Mouse (Mus musculus): Measurements from ENCODE around the gene Asb5. TPM values are rescaled to one million over a fixed set of nuclear protein-coding genes. Genes with fewer than 3 reads are reported as not detected.
A peak's percentile ranks its signal among the peaks of the same experiment; 100 is the strongest.
"Not testable (repeated sequence)": the region's sequence is repeated elsewhere in the genome, so short reads cannot be mapped to it uniquely, and the experiment has no call there.

Asb5 gene
- 1 to 10 TPM; 3.7 to 4.7 TPM for total RNA-seq (2021)

DNA sequence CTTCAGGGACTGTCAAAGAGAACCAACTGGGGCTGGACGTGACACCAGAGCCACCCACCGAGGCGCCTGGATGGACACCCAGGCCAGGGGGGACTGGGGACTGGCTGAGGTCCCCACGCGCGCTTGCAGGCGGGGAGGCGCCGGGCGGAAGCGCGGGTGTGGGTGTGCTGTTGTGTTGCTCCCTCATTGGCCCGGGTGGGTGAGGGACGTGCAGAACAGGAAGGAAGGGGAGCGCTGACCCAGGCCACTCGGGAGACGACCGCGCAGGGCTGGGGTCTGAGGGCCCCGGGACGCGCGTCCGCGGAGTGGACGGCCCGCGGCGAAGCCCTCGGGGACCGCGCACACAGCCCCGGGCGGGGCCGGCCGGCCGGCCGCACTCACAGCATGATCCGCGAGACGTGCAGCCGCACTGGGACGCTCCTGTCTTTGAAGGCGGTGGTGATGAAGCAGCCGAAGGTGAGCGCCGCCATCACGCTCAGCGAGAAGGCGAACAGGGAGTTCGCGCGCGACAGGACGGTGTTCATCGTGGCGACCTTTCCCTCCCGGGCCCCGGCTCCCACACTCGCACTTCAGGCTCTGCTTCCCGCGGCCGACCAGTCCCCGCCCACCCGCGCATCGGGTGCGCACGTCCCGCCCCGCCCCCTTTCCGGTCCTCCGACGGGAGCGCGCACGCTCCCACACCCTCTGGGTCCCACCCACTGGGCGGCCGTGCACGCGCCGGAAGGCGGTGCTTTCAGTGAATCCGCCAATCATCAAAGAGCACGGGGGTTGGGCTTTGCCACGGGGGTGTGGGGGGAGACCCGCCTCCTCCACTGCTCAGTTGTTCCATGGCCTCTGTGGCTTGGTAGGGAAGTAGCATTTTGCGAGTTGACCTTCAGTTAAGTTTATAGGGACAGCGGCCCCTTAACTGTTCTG is at the start of gene Asb5, which contains the start of gene Spcs3:
Gene Asb5, plus strand, starts transcription at position 199 of the 915 bp plus-strand sequence.
Gene Spcs3, minus strand, starts transcription at position 617 of the 915 bp plus-strand sequence.
- DNase-seq: peak; percentile 98

DNA sequence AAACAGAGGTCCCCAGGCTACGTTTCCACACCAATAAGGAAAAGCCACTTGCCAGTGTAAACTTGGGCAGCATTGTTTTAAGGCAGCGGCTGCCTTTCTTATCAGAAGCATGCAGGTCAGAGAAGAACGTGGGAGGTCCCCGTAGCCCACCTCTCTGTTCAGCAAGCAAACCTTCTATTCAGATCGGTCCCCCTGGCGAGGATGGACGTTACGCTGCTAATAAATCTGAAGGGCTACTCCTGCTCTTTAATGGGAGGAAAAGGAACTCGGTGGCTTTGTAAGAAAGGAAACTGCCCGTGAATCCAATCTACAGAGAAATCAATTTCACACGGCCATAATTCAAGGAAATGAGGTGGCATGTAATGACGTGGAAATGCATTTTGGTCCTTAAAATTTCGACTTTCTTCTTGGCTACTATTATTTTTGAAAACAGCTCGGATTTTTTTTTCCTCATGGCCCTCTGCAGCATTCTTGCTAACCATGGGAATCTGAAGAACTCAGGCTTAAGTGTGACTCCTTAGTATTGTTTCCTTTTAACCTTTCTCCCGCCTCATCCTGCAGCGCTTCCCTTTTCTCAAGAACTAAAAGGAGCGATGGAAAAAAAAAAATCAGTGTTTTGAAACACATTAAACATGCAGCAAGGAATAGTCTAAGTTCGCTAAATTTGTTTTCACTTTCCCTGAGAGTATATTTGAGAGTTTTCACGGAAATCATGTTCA is 42.7 kb upstream of the Asb5 start:
- no peak for DNase-seq

DNA sequence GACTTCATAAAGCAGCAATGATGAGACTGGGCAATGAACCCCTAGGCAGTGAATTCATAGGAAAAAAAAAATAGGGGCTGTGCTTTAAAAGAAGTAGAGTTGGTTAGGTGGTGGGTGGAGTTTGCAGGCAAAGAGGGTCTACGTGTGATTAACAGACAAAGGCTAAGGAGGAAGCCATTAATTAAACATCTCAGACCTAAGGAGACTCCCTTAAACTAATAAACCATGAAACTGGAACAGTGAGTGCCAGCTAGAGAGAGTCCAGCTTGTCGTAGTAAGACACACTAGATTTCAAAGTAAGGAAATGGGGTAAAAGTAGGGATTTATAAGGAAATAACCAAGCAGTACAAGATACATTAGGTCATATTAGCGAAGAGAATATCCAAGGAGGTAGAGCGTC is 40.9 kb upstream of the Asb5 start:
- DNase-seq: no peak

DNA sequence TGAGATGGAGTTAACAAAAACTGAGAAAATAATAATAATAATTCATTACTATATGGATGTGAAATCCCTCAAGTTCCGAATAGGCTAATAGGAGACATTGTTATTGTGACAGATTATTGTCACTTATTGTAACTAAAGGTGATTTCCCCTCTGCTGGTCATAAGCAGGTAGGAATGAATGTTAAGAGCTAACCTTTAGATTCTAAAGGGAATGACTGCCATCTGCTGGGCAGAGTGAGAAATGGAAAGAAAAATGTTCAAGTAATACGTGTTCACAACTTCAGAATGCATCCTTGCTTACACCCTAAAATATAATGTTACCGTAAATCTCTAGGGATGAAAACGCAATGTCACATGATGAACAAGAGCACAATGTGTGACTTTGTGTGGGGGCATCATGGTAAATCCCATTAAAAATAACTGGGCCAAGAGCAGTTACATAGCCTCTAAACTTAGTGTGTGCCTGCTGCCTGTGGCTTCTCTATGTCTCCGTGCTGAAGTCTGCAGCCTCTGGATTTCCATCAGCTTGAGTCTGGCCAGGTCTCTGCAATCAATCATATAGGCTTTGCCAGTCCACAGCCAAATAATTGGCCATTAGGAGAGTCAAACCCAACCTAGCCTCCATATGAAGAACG is 38.2 kb upstream of the Asb5 start:
- peak; percentile 58 for DNase-seq

DNA sequence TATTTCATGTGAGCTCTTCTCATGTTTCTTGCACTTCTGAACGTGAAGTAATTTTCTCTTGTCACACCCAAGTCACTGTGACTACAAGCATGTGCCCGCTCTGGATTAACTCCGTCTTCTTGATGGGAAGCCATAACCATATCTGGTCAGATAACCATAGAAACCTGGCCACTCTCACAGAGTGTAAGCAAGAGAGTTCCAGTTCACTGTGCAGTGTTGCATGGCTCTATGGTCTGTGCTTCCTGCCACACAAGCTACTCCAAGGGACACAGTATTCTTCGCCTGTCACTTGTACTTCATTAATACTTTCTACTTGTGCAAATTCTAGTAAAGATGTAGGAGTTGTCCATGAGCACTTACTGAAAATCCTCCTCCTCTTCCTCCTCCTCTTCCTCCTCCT is 37.4 kb upstream of the Asb5 start:
- no peak for DNase-seq

DNA sequence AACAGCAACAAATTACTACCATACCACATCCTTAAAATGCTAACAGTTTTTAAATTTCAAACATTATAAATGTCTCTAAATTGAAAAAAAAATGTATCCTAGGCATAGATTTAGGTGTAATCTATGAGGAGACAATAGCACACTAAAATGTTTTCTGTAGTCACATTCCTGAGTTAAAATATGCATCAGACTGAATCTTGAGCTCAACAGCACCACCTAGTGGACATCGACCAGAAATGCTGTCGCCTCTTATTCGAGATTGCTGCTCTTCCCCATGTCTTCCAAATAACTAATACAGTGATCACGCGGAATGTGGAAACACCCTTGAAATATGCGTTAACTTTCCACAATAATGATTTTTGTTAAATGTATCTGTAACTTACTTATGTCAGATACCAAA is 36.3 kb upstream of the Asb5 start:
- peak; percentile 66 for DNase-seq

DNA sequence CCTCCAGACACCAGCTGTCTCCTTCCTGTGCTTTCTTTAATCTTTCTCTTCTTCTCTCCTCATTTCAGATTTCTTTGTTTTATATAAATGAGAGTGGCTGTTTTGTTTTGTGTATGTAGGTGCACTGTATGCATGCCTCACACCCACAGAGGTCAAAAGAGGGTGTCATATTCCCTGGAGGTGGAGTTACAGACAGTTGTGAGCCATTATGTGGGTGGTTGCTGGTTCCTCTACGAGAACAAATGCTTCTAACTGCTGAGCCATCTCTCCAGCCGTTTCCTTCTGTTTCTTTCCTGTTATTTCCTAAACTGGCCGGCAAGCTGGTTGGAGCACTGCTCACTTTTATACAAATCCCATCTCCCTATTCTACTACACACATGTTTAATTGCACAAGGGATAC is 35.5 kb upstream of the Asb5 start:
- DNase-seq: no peak

DNA sequence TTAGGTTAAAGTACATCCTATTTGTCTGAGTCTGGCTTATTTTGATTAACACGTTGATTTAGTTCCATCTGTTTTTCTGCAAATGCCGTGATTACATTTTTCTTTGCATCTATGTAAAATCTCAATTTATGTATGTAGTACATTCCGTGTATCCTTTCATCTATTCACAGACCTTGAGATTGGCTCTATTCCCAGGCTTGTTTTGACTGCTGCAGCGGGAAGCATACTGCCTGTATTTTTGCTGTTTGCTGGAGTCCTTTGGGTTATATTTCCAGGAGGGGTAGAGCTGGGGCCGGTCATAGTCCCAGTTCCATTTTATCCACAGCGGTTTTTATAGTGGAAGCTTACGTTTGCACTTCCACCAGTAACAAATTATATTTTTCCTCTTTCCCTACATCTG is 26.3 kb upstream of the Asb5 start:
- DNase-seq: no peak

DNA sequence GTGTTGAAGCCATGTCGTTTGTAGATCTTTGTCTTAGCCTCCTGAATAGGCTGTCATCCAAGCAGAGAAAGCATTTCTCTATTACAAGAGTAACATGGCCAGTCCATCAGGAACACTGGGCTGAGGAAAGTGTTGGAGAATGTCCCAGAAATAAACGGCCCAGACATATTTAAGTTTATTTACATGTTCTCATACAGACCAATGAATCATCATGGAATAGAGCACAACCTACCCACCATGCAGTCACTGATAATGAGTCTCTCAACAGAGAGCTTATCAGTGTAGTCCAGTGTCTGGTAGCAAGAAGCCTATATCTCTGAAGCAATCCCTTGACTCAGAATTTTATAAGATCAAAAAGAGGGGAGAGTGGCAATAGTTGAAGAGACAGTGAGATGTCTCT is 24.3 kb upstream of the Asb5 start:
- DNase-seq: no peak

DNA sequence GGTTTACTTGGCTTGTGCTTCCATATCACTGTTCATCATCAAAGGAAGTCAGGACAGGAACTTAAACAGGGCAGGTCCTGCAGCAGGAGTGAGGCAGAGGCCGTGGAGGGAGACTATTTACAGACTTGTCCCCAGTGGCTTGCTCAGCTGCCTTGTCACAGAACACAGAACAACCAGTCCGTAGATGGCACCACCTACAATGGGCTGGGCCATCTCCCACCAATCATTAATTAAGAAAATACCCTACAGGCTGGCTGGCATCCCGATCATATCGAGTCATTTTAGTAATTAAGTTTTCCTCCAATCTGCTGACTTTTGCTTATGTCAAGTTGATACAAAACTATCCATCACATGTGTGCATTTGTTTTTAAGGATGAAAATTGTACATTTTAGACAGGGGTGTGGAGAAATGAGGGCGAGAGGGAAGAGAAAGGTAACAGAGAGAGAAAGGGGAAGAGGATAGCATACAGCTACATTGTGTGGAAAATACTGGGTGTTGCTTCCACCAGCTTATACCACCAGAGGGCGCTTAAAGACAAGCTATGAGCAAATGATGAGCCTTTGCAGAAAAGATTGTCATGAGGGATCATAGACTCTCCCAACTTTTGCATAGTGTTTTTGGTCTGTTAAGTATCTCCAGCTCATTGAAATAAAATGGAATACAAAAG is 21.8 kb upstream of the Asb5 start:
- peak; percentile 83 for DNase-seq

DNA sequence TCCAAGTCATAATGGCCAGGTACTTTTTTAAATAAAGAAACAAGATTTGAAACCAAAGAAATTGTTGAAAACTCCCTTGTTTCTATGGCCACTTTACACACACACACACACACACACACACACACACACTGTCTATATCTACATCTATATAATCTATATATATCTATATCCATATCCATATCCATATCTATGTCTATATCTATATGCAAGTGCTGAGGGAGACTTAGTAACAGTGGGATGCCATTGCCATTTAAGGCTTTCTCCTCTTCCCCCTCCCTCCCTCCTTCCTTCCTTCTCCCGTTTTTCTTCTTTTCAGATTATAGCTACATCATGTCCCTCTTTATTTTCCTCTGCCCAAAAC is 21.3 kb upstream of the Asb5 start:
- no peak for DNase-seq

DNA sequence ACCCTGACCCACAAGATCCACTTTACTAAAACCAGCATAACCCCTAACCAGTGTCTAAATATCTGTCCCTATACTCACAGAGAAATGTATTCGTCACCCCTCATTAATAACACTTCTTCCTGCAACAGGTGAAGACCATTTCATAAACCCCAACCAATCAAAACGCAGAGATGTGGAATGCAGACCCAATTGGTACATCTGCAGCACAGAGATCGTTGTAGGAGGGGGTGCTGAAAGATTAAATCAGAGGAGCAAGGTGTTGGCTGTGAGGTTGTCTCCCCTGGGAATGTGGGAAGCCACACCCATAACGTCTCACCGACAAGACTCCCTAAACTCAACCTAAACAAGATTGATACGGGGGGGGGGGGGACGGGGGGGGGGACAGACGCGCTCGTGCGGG is 20.6 kb upstream of the Asb5 start:
- DNase-seq: no peak

DNA sequence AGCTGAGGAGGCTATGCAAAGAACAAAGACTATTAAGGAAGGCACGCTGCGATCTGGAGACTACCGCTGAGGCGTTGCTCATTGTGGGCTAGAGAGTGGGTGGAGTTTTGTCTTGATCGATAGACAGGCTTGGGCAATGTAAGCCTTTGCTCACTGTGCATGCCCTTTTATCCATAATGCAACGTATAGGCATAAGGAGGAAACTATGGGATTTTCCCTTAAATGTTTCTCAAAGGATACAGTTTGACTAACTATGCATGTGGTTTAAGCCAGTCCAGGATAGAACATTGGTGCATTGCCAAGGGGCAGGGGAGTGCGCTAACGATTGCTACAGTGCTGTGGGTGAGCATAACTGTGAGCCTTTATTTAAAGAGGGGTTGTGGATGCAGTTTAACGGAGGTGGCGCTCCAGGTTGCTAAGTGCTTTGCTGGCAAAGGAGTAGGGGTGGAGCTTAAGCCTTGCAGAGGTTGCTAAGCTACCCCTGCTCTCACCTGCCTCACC is 20.1 kb upstream of the Asb5 start:
- peak; percentile 16 for DNase-seq

DNA sequence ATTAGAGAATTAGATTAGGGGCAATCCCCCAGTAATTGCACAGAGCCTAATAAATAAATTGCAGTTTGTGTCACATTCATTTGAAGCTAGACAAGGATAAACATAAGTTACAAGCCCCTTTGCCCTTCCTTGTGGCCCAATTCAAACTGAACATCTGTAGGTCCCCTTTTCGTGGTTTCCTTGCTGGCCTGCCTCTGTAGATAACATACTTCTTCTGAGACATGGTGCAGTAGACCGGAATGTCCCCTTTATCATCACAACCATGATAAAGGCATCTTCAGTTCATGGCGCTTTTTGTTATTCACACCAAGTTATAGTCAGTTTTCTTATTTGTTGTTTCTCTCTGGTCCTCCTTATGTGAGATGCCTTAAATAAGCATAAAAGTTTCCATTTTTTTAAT is 17.6 kb upstream of the Asb5 start:
- no peak for DNase-seq

DNA sequence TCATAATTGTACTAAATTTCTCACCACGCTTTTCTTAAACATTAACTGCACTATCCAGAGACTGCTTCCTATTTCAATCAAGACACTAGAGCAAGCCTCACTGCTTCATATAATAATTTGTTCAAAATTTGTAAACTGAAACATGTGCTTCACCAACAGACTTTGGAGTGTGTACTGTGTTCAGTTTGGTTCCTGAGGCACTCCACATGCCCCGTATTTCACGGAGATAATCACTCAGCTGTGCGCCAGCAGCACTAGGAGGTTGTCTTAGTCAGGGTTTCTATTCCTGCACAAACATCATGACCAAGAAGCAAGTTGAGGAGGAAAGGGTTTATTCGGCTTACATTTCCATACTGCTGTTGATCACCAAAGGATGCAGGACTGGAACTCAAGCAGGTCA is 17.2 kb upstream of the Asb5 start:
- not testable (repeated sequence) for DNase-seq

DNA sequence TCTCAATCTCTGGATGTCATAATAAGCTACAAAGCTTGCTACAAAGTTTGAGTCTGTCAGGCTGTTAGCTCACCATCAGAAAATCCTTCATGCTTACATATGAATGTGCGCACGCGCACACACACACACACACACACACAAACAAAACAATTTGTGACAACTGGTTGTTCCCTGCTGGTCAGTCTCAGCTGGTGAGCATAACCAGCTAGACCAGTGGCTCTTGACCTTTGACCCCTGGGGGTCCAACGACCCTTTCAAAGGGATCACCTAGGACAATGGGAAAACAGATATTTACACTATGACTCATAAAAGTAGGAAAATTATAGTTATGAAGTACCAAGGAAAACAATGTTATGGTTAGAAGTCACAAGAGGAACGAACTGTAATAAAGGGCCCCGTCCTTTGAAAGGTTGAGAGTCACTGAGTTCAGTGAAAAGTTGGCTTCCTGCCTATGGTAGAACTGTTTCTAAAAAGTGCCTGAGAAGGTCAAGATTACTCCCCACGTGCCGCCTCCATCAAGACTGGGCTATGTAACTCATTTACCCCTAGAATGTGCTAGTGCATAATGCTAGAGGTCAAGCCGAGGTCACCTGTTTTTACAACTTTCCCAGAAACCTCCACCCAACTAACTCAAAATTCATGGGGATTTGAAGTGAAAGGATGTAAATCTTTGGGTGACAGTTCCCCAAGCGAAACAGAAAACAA is 10.5 kb upstream of the Asb5 start:
- no peak for DNase-seq

DNA sequence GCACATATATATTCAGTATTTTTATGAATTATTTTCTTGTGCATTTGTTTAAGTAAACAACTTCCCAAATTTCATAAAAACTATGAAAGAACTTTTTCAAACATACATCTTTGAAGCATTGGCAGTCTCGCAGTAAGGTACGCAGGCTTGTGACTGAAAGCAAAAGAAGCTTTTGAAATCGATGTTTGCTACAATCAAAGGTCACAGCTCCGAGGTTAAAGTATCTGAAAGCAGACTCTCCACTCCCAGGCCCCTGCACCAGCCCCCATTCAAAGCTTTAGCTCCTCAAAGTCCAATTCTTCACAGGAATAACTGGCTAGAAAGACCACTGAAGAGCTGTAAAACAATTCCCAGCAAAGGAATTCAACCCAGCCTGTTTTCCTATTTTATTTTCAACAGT is 8.9 kb upstream of the Asb5 start:
- DNase-seq: no peak

DNA sequence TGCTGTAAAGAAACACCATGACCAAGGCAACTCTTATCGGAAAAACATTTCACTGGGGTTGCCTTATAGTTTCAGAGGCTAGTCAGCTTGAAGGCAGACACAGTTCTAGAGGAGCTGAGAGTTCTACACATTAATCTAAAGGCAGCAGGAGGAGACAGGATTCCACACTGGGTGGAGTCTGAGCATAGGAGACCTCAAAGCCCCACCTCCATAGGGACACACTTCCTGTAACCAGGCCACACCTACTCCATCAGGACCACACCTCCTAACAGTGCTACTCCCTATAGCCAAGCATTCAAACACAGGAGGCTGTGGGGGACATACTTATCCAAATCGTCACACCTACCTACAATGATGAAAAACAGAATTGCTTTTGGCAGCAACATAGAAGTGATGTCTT is 3.8 kb upstream of the Asb5 start:
- DNase-seq: no peak

DNA sequence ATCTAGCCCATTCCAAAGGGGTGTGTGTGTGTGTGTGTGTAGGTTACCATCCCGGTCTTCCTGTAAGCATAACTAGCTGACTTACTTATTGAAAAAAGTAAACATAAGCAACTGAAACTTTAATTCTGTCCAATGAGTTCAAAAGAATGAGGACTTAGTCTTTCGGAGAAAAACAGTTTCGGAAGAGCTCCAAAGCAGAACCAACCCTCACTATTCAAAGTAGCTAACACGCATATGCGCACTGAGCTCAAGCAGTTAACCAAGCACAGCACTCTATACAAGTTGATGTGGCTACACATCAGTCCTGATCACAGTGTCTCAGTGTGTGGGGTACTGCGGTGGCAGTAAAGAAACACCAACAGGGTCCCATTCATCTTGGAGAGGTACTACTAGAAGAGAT is 2.7 kb upstream of the Asb5 start:
- DNase-seq: no peak

DNA sequence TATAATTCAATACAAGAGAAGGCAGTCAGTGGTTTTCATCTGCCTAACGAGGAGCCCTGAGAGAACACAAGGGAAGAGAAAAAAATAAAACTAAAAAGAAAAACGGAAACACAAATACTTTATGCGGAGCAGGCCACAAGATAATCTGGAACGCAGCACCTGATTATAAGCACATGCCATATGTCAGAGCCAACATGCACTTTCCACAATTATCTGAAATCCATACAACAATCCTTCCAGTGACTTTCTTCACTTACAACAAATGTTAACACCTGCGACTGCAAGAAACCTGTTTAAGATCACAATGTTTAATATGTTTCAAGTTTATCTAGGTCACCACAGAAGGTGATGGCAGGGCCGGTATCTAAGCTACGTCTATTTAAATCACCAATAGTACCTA is 809 bp upstream of the Asb5 start:
- no peak for DNase-seq

DNA sequence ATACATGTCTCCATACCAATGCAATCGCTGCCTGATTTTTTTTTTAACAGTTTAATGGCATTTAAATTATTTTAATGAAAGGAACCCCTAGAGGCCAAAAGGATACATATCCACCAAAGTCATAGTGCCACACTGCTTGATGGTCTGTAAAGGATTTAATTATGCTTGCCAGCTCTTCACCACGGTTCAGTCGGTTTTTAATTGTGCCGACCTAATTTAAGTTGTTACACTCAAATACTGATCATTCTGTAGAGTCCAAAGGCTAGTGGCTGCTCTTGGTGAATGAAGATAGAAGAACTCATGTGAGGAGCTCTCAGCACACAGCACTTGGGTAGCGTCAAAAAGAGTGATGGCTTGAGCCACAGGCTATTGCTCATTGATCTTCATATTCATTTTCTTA is 5.8 kb downstream of the Asb5 start:
- no peak for DNase-seq

DNA sequence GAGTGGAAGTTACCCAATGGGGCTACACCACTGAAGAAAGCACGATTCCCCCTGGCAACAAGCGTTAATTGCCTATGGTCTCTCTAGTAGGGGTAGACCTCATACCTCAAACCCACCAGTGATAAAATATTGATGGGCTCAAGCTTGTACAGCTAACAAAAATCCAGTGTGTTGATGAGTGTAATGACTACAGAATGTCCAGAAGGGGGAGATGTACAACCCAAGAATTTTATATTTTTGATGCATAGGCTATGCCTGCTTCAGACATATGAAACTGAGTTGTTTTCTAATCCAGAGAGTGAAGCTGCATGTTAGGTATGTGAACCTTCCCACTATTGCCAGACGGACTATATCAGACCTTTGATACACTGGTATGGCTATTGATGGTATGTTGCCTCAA is 7.9 kb downstream of the Asb5 start:
- DNase-seq: no peak
